ENCODE assay signal across 11 mouse cellular contexts in the genomic region with DNA sequence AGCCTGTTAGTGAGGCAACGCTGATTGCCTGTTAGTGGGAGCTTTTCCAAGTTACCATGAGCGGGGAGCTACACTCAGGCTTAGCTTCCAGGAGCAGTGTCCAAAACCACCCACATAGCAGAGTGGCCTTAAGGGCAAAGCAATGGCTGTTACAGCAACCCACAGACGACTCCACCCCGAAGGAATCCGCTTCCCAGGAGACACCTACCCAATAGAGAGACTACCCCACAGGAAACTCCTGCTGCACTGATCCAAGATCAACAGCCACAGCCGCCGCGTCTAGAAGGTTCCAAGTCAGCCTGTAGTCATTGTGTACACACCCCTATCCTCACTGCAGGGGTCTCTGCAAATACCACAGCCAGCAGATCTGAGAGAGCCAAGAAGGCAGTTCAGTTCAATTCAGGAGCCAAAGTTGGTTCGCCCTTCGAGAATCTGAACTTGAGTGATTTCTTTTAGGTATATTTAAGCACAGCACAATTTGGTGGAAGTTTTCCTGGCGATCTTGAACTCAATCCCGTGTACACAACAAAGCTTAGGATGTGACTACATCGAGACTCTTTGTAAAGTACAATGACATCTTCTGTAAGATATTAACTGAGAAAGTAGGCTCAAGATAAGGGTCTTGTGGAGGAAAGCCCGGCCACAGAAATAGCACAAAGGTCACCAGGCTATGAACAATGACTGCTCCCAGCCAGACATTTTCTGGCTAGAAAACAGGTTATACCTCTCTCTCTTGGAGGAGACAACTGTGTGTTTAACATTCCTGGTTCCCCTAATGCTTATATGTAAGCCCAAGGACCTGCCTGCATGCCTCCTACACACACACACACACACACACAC. TPM values are rescaled to one million over a fixed set of nuclear protein-coding genes. Genes with fewer than 3 reads are reported as not detected.
DNase-seq lines count a peak whose midpoint lies in the region; ATAC-seq and TF ChIP-seq lines count a peak whose summit lies in the region.
"Had no signal": no experiment of that assay in that cellular context is flagged by ENCODE, and none has a peak within 500 bp of the region (broad histone marks: within the 10 kb centered on the region; RNA-seq: fewer than 3 reads in every experiment).

No protein-coding gene starts in this region.

- TF ChIP-seq POLR2A in liver, adult 2 months (IDR thresholded peaks at IDR 0.05; ENCODE audit: extremely low read depth, insufficient read depth, low read length) = no peak

- no peaks in the 10 kb centered on the region for H3K36me3 ChIP-seq in liver, adult 2 months (ENCODE audit: control insufficient read depth, insufficient read depth, low read length)
- no peaks in the 10 kb centered on the region for H3K36me3 ChIP-seq in liver, embryonic 12.5 days
- H3K36me3 ChIP-seq in heart, embryonic 15.5 days = no peaks in the 10 kb centered on the region
- H3K36me3 ChIP-seq: liver, embryonic 15.5 days had no signal

- no peak for TF ChIP-seq CTCF in liver, adult 2 months (IDR thresholded peaks at IDR 0.05; ENCODE audit: low read depth, low read length)

- H3K9ac ChIP-seq in liver, adult 2 months (ENCODE audit: low read depth, low read length) = no peak overlapping the region
- no peak overlapping the region for H3K9ac ChIP-seq in liver, embryonic 12.5 days
- H3K9ac ChIP-seq in heart, embryonic 15.5 days = no peak overlapping the region
- H3K9ac ChIP-seq: liver, embryonic 15.5 days had no signal

- H3K4me1 ChIP-seq in liver, adult 2 months (ENCODE audit: control insufficient read depth, insufficient read depth, low read length) = no peaks in the 10 kb centered on the region
- H3K4me1 ChIP-seq in liver, embryonic 12.5 days = peaks cover 6% of the 10 kb centered on the region; the same call in 1 of the 2 replicates
- H3K4me1 ChIP-seq in brown adipose tissue, adult 24 weeks (ENCODE audit: control insufficient read depth, insufficient read depth, insufficient read length, low read length) = peaks cover 17% of the 10 kb centered on the region; the same call in 1 of the 2 replicates
- H3K4me1 ChIP-seq in heart, embryonic 15.5 days (replicated peaks) = peaks cover 31% of the 10 kb centered on the region

- DNase-seq in liver, adult 2 months (ENCODE audit: extremely low read depth, low read depth, low spot score) = no peak
- DNase-seq in lung, postnatal 36 days = peak; percentile 20
- no peak for DNase-seq in retina, postnatal 1 day
- DNase-seq in cerebellum, adult 11-12 months = no peak
- no peak for DNase-seq in urinary bladder, postnatal 36 days (ENCODE audit: low spot score in 2 of 2)
- DNase-seq: embryo, embryonic 11 days; gastrocnemius, postnatal 10 days had no signal

- no peak for ATAC-seq in liver, embryonic 12.5 days
- ATAC-seq in heart, embryonic 15.5 days (replicated peaks; ENCODE audit: insufficient number of reproducible peaks, insufficient read depth, low FRiP score, low read depth) = peak; percentile 44

- H3K9me3 ChIP-seq in liver, embryonic 12.5 days (replicated peaks) = no peaks in the 10 kb centered on the region
- H3K9me3 ChIP-seq in heart, embryonic 15.5 days (replicated peaks) = no peaks in the 10 kb centered on the region
- H3K9me3 ChIP-seq: liver, embryonic 15.5 days had no signal

- H3K27ac ChIP-seq in liver, adult 2 months (replicated peaks; ENCODE audit: insufficient read depth, low read depth, low read length) = peak overlapping the region; percentile 58
- no peak overlapping the region for H3K27ac ChIP-seq in liver, embryonic 12.5 days
- peak overlapping the region; percentile 88 for H3K27ac ChIP-seq in brown adipose tissue, adult 24 weeks (replicated peaks; ENCODE audit: low read depth, low read length)
- H3K27ac ChIP-seq in heart, embryonic 15.5 days = peak overlapping the region; percentile 74
- H3K27ac ChIP-seq: liver, embryonic 15.5 days had no signal

- H3K4me3 ChIP-seq in liver, adult 2 months (ENCODE audit: insufficient read depth, low read depth, low read length) = no peak overlapping the region
- no peak overlapping the region for H3K4me3 ChIP-seq in liver, embryonic 12.5 days
- H3K4me3 ChIP-seq in brown adipose tissue, adult 24 weeks (ENCODE audit: insufficient read depth, low read depth, low read length) = no peak overlapping the region
- no peak overlapping the region for H3K4me3 ChIP-seq in heart, embryonic 15.5 days
- H3K4me3 ChIP-seq: liver, embryonic 15.5 days had no signal

- 38% methylated on average over 14 of the region's 14 CpGs for WGBS in liver, adult 2 months
- WGBS in liver, embryonic 12.5 days (ENCODE audit: insufficient replicate concordance) = 42% methylated on average over 14 of the region's 14 CpGs
- WGBS in heart, embryonic 15.5 days = 36% methylated on average over 14 of the region's 14 CpGs

- no peaks in the 10 kb centered on the region for H3K79me2 ChIP-seq in liver, adult 2 months (ENCODE audit: control insufficient read depth, insufficient read depth, low read length)

- no peak overlapping the region for H3K4me2 ChIP-seq in liver, embryonic 12.5 days
- no peak overlapping the region for H3K4me2 ChIP-seq in heart, embryonic 15.5 days
- H3K4me2 ChIP-seq: liver, embryonic 15.5 days had no signal

- no peaks in the 10 kb centered on the region for H3K27me3 ChIP-seq in liver, adult 2 months (ENCODE audit: control insufficient read depth, insufficient read depth, low read length)
- peaks cover 26% of the 10 kb centered on the region for H3K27me3 ChIP-seq in liver, embryonic 12.5 days (replicated peaks)
- no peaks in the 10 kb centered on the region for H3K27me3 ChIP-seq in heart, embryonic 15.5 days

RNA-seq across cellular contexts. Expression of gene Arhgap8, which starts 7.1 kb away (rescaled TPM):
- total RNA-seq in liver, adult 2 months (2014; rRNA removed) = not detected in 2 replicates
- 0.20 TPM in 1 of 2 replicates, not detected in the other for polyA plus RNA-seq in liver, adult 2 months (2012; rRNA removed)
- 0.88 and 0.91 TPM in 2 replicates for polyA plus RNA-seq in liver, embryonic 12.5 days (2016; fragmentation: Nextera tagmentation; extraction: Ambion mirVana)
- polyA plus RNA-seq in brown adipose tissue, adult 24 weeks (2012; ENCODE audit: insufficient read depth, insufficient read length, missing spikeins) = not detected in 2 replicates
- 3.5 and 8.6 TPM in 2 replicates for polyA plus RNA-seq in heart, embryonic 15.5 days (2015; fragmentation: Nextera tagmentation; extraction: Ambion mirVana)
- total RNA-seq: gastrocnemius, postnatal 10 days had no signal

RNA-seq across cellular contexts. Expression of gene Prr5, which starts 43.4 kb away (rescaled TPM):
- 2.2 and 2.6 TPM in 2 replicates for total RNA-seq in liver, adult 2 months (2014; rRNA removed)
- polyA plus RNA-seq in liver, adult 2 months (2012; rRNA removed) = 9.4 and 10.6 TPM in 2 replicates
- polyA plus RNA-seq in liver, embryonic 12.5 days (2016; fragmentation: Nextera tagmentation; extraction: Ambion mirVana) = 12.6 and 14.1 TPM in 2 replicates
- 2.8 and 4.4 TPM in 2 replicates for polyA plus RNA-seq in brown adipose tissue, adult 24 weeks (2012; ENCODE audit: insufficient read depth, insufficient read length, missing spikeins)
- 11.8 and 18.0 TPM in 2 replicates for polyA plus RNA-seq in heart, embryonic 15.5 days (2015; fragmentation: Nextera tagmentation; extraction: Ambion mirVana)
